Mouse (Mus musculus) neutrophil, adult 83 days (primary cell): ENCODE data around the gene Cdon. TPM values are rescaled to one million over a fixed set of nuclear protein-coding genes. Genes with fewer than 3 reads are reported as not detected.

ENCODE experiments used
- total RNA-seq, 2 experiments: library from RNA; stranded (reverse); gene quantifications; one replicate each; pipeline ENCODE4 v1.2.4; 2023

Cdon gene
- 1 to 10 TPM in 1 of 2 experiments, under 1 TPM in 1; 0.90 to 2.3 TPM for total RNA-seq

GRCm38 (mm10) chr9:35420805-35421719 lies at the start of gene Cdon:
Gene Cdon, plus strand, starts transcription at chr9:35421128.

GRCm38 (mm10) chr9:35518169-35518568 lies 97.2 kb downstream of the Cdon start, which contains the start of gene Gm1113:
Gene Gm1113, minus strand, starts transcription at chr9:35518269.

Other genes starting within 250 kb of the Cdon start
- 10 to 100 TPM; 20.9 to 26.4 TPM for gene Dcps, start 245.1 kb upstream of the Cdon start, total RNA-seq
- 10 to 100 TPM; 68.7 to 79.8 TPM for gene Srpr, start 221.0 kb upstream of the Cdon start, total RNA-seq
- 10 to 100 TPM; 40.9 to 56.2 TPM for gene Tirap, start 220.8 kb upstream of the Cdon start, total RNA-seq
- gene Foxred1, start 210.1 kb upstream of the Cdon start, total RNA-seq, result 10 to 100 TPM; 18.8 to 28.0 TPM
- gene Fam118b, start 153.3 kb upstream of the Cdon start, total RNA-seq, result 10 to 100 TPM; 15.8 to 19.5 TPM
- 10 to 100 TPM in 1 of 2 experiments, 1 to 10 TPM in 1; 9.3 to 10.1 TPM for gene Rpusd4, start 153.3 kb upstream of the Cdon start, total RNA-seq
- gene Gm1113, start 97.1 kb downstream of the Cdon start, total RNA-seq, result not detected
- gene Ddx25, start 137.4 kb downstream of the Cdon start, total RNA-seq, result under 1 TPM; 0.09 to 0.18 TPM
- gene Pus3, start 137.5 kb downstream of the Cdon start, total RNA-seq, result 1 to 10 TPM; 3.4 to 3.6 TPM
- not detected for gene Pate2, start 149.2 kb downstream of the Cdon start, total RNA-seq
- gene Hyls1, start 149.3 kb downstream of the Cdon start, total RNA-seq, result 1 to 10 TPM; 7.1 to 8.7 TPM
- not detected for gene Pate4, start 190.8 kb downstream of the Cdon start, total RNA-seq
- gene Pate3, start 227.1 kb downstream of the Cdon start, total RNA-seq, result not detected